8 mouse cellular contexts compared by ENCODE assay signal in genomic region chr12:90729648-90730047, GRCm38 (mm10). TPM values are rescaled to one million over a fixed set of nuclear protein-coding genes. Genes with fewer than 3 reads are reported as not detected.
DNase-seq lines count a peak whose midpoint lies in the region; ATAC-seq and TF ChIP-seq lines count a peak whose summit lies in the region.
"Had no signal": no experiment of that assay in that cellular context is flagged by ENCODE, and none has a peak within 500 bp of the region (broad histone marks: within the 10 kb centered on the region; RNA-seq: fewer than 3 reads in every experiment).

No protein-coding gene starts in this region.

- ATAC-seq in embryonic facial prominence, embryonic 14.5 days (ENCODE audit: low read depth), result no peak
- ATAC-seq in kidney, postnatal 0 days (replicated peaks; ENCODE audit: low FRiP score, low read depth), result no peak

- H3K4me1 ChIP-seq in bone marrow, adult 2 months (ENCODE audit: control insufficient read depth, insufficient read depth, low read length), result no peaks in the 10 kb centered on the region; the same call in 1 of the 2 replicates
- H3K4me1 ChIP-seq in embryonic facial prominence, embryonic 14.5 days (ENCODE audit: control insufficient read depth, insufficient read depth, low read length), result no peaks in the 10 kb centered on the region
- no peaks in the 10 kb centered on the region for H3K4me1 ChIP-seq in kidney, postnatal 0 days (replicated peaks; ENCODE audit: insufficient read depth, low read length)
- H3K4me1 ChIP-seq: stomach, embryonic 15.5 days had no signal

- 21% methylated on average over 10 of the region's 10 CpGs for WGBS in bone marrow, adult 2 months
- WGBS in embryonic facial prominence, embryonic 14.5 days, result 47% methylated on average over 10 of the region's 10 CpGs
- 52% methylated on average over 10 of the region's 10 CpGs for WGBS in kidney, postnatal 0 days

- no peak overlapping the region for H3K4me3 ChIP-seq in C2C12 (ENCODE audit: insufficient read depth, poor library complexity, severe bottlenecking)
- peak overlapping the region; percentile 1 for H3K4me3 ChIP-seq in bone marrow, adult 2 months (replicated peaks; ENCODE audit: control insufficient read depth, low read depth, low read length)
- H3K4me3 ChIP-seq in embryonic facial prominence, embryonic 14.5 days (ENCODE audit: low read depth, low read length), result no peak overlapping the region
- H3K4me3 ChIP-seq in kidney, postnatal 0 days (replicated peaks; ENCODE audit: low read depth, low read length), result no peak overlapping the region
- H3K4me3 ChIP-seq: stomach, embryonic 15.5 days had no signal

- H3K27ac ChIP-seq in bone marrow, adult 2 months (ENCODE audit: control insufficient read depth, insufficient read depth, low read depth, low read length, poor library complexity), result no peak overlapping the region
- H3K27ac ChIP-seq in embryonic facial prominence, embryonic 14.5 days (replicated peaks; ENCODE audit: low read depth, low read length), result no peak overlapping the region
- H3K27ac ChIP-seq in kidney, postnatal 0 days, result no peak overlapping the region
- H3K27ac ChIP-seq: stomach, embryonic 15.5 days had no signal

- H3K79me3 ChIP-seq in C2C12 (ENCODE audit: low read depth), result no peaks in the 10 kb centered on the region

- H3K9ac ChIP-seq in embryonic facial prominence, embryonic 14.5 days (ENCODE audit: low read depth, low read length), result no peak overlapping the region
- H3K9ac ChIP-seq in kidney, postnatal 0 days (ENCODE audit: low read depth, low read length), result no peak overlapping the region
- H3K9ac ChIP-seq: stomach, embryonic 15.5 days had no signal

- H3K9me3 ChIP-seq in embryonic facial prominence, embryonic 14.5 days (ENCODE audit: control insufficient read depth, low read length), result no peaks in the 10 kb centered on the region
- no peaks in the 10 kb centered on the region for H3K9me3 ChIP-seq in kidney, postnatal 0 days (replicated peaks; ENCODE audit: low read length)
- H3K9me3 ChIP-seq: stomach, embryonic 15.5 days had no signal

- no peak for TF ChIP-seq POLR2A in bone marrow, adult 2 months (IDR thresholded peaks at IDR 0.05; ENCODE audit: borderline replicate concordance, control insufficient read depth, low read depth, low read length)

- peak; percentile 50 for TF ChIP-seq CTCF in C2C12 (IDR thresholded peaks at IDR 0.05; ENCODE audit: control insufficient read depth, insufficient read depth, insufficient read length)
- TF ChIP-seq CTCF in bone marrow, adult 2 months (IDR thresholded peaks at IDR 0.05; ENCODE audit: control insufficient read depth, insufficient read depth, low read length), result peak; percentile 81
- TF ChIP-seq CTCF in kidney, postnatal 0 days (IDR thresholded peaks at IDR 0.05; ENCODE audit: low read depth), result peak; percentile 71

- peak; percentile 37 for DNase-seq in 3T3-L1 (ENCODE audit: low read depth, low spot score)
- DNase-seq in embryonic facial prominence, embryonic 14.5 days (ENCODE audit: low spot score), result peak; percentile 26
- DNase-seq in kidney, postnatal 0 days (ENCODE audit: low spot score), result peak; percentile 32
- peak; percentile 67 for DNase-seq in lung, postnatal 10 days
- DNase-seq in spleen, adult 18-20 months, result peak; percentile 16 to 55

- no peak overlapping the region for H3ac ChIP-seq in C2C12 (ENCODE audit: control insufficient read depth, insufficient read length, low read depth)

- H3K36me3 ChIP-seq in C2C12 (ENCODE audit: control insufficient read depth, insufficient read depth), result no peaks in the 10 kb centered on the region
- no peaks in the 10 kb centered on the region for H3K36me3 ChIP-seq in embryonic facial prominence, embryonic 14.5 days (ENCODE audit: control insufficient read depth, insufficient read depth, low read length)
- H3K36me3 ChIP-seq in kidney, postnatal 0 days (ENCODE audit: insufficient read depth, low read length), result no peaks in the 10 kb centered on the region
- H3K36me3 ChIP-seq: stomach, embryonic 15.5 days had no signal

- no peak overlapping the region for H3K4me2 ChIP-seq in embryonic facial prominence, embryonic 14.5 days (ENCODE audit: low read depth, low read length)
- no peak overlapping the region for H3K4me2 ChIP-seq in kidney, postnatal 0 days (ENCODE audit: low read length)
- H3K4me2 ChIP-seq: stomach, embryonic 15.5 days had no signal

- H3K79me2 ChIP-seq in C2C12 (ENCODE audit: control insufficient read depth, insufficient read depth), result no peaks in the 10 kb centered on the region

- H3K27me3 ChIP-seq in C2C12 (ENCODE audit: control insufficient read depth, insufficient read depth, insufficient read length), result no peaks in the 10 kb centered on the region
- H3K27me3 ChIP-seq in embryonic facial prominence, embryonic 14.5 days (replicated peaks; ENCODE audit: control insufficient read depth, insufficient read depth, low read length), result no peaks in the 10 kb centered on the region
- no peaks in the 10 kb centered on the region for H3K27me3 ChIP-seq in kidney, postnatal 0 days (ENCODE audit: insufficient read depth, low read length)
- H3K27me3 ChIP-seq: stomach, embryonic 15.5 days had no signal

TF ChIP-seq in C2C12, 6 proteins besides CTCF, POLR2A, EP300 and RAD21:
- no peak for TF ChIP-seq USF1 (IDR thresholded peaks at IDR 0.05; ENCODE audit: low read depth)
- TF ChIP-seq MYOG (IDR thresholded peaks at IDR 0.05; ENCODE audit: control insufficient read depth, extremely low read depth, insufficient read length), result no peak
- no peak for TF ChIP-seq MAX (IDR thresholded peaks at IDR 0.05)
- TF ChIP-seq MYOD1 (IDR thresholded peaks at IDR 0.05; ENCODE audit: control insufficient read depth, insufficient read length, low read depth), result no peak
- no peak for TF ChIP-seq CEBPB (IDR thresholded peaks at IDR 0.05; ENCODE audit: low read depth)
- TF ChIP-seq FOSL1 (IDR thresholded peaks at IDR 0.05; ENCODE audit: insufficient read depth, low read length, poor library complexity, severe bottlenecking), result no peak

RNA-seq across cellular contexts. Expression of gene Dio2, which starts 8.6 kb away (rescaled TPM):
- 0.04 TPM for polyA plus RNA-seq in C2C12 (2012; fragmentation: generic; extraction: Trizol)
- 1.1 and 2.1 TPM in 2 replicates for polyA plus RNA-seq in bone marrow, adult 2 months (2011; ENCODE audit: insufficient read depth, insufficient read length, low replicate concordance, missing spikeins)
- 1.8 and 2.4 TPM in 2 replicates for polyA plus RNA-seq in embryonic facial prominence, embryonic 14.5 days (2014; fragmentation: Nextera tagmentation; extraction: Ambion mirVana)
- 0.10 and 0.13 TPM in 2 replicates for polyA plus RNA-seq in kidney, postnatal 0 days (2015; fragmentation: Nextera tagmentation; extraction: Ambion mirVana)
